ENCODE assay signal across 12 mouse cellular contexts in genomic region chr19:44008784-44009183, GRCm38 (mm10). TPM values are rescaled to one million over a fixed set of nuclear protein-coding genes. Genes with fewer than 3 reads are reported as not detected.
DNase-seq lines count a peak whose midpoint lies in the region; ATAC-seq lines count a peak whose summit lies in the region.
"Had no signal": no experiment of that assay in that cellular context is flagged by ENCODE, and none has a peak within 500 bp of the region (broad histone marks: within the 10 kb centered on the region; RNA-seq: fewer than 3 reads in every experiment).

No protein-coding gene starts in this region.

- no peaks in the 10 kb centered on the region for H3K36me3 ChIP-seq in stomach, embryonic 16.5 days (ENCODE audit: control insufficient read depth, insufficient read depth, low read length)
- H3K36me3 ChIP-seq: hindbrain, embryonic 15.5 days; neural tube, embryonic 12.5 days had no signal

- peak overlapping the region; percentile 24; the same call in 1 of the 2 replicates for H3K4me2 ChIP-seq in stomach, embryonic 16.5 days (ENCODE audit: low read depth, low read length)
- H3K4me2 ChIP-seq: heart, embryonic 11.5 days; hindbrain, embryonic 15.5 days; neural tube, embryonic 12.5 days had no signal

- peak; percentile 15 for DNase-seq in ovary, adult 18-20 months (ENCODE audit: low spot score)
- DNase-seq in ovary, postnatal 10 days (ENCODE audit: low spot score) = no peak
- DNase-seq in lung, postnatal 10 days = peak; percentile 86
- DNase-seq in cerebellum, postnatal 25 days = no peak
- DNase-seq in retina, postnatal 1 day = no peak
- DNase-seq: cerebellum, postnatal 14 days had no signal

- 0 out of 2 replicates have a peak, but pooled peaks have one; percentile 54 for ATAC-seq in common myeloid progenitor, adult 5-6 weeks (replicated peaks; ENCODE audit: low read depth, poor library complexity, severe bottlenecking)
- ATAC-seq in stomach, embryonic 16.5 days (ENCODE audit: insufficient read depth, low FRiP score) = peak; percentile 57

- no peaks in the 10 kb centered on the region for H3K27me3 ChIP-seq in stomach, embryonic 16.5 days (ENCODE audit: control insufficient read depth, insufficient read depth, low read length)
- H3K27me3 ChIP-seq: hindbrain, embryonic 15.5 days; neural tube, embryonic 12.5 days had no signal

- 37% methylated on average over 15 of the region's 15 CpGs for WGBS in stomach, embryonic 16.5 days

- no peak overlapping the region for H3K27ac ChIP-seq in stomach, embryonic 16.5 days (ENCODE audit: low read length)
- H3K27ac ChIP-seq: hindbrain, embryonic 15.5 days; neural tube, embryonic 12.5 days had no signal

- H3K4me1 ChIP-seq in stomach, embryonic 16.5 days (ENCODE audit: control insufficient read depth, insufficient read depth, low read length) = no peaks in the 10 kb centered on the region
- H3K4me1 ChIP-seq: hindbrain, embryonic 15.5 days; neural tube, embryonic 12.5 days had no signal

- H3K9ac ChIP-seq in stomach, embryonic 16.5 days (ENCODE audit: low read length) = no peak overlapping the region
- H3K9ac ChIP-seq: hindbrain, embryonic 15.5 days; neural tube, embryonic 12.5 days had no signal

- no peak overlapping the region for H3K4me3 ChIP-seq in stomach, embryonic 16.5 days (replicated peaks; ENCODE audit: low read length)
- H3K4me3 ChIP-seq: hindbrain, embryonic 15.5 days; neural tube, embryonic 12.5 days had no signal

- H3K9me3 ChIP-seq in stomach, embryonic 16.5 days (replicated peaks; ENCODE audit: control insufficient read depth, low read length) = no peaks in the 10 kb centered on the region
- H3K9me3 ChIP-seq: hindbrain, embryonic 15.5 days; neural tube, embryonic 12.5 days had no signal

RNA-seq across cellular contexts. Expression of gene Cyp2c23, which starts 20.2 kb away (rescaled TPM):
- not detected in 2 replicates for total RNA-seq in common myeloid progenitor, adult 5-6 weeks (2017)
- 4.0 and 4.1 TPM in 2 replicates for polyA plus RNA-seq in stomach, embryonic 16.5 days (2015; fragmentation: Nextera tagmentation; extraction: Ambion mirVana)
- total RNA-seq: megakaryocyte-erythroid progenitor cell, adult 5-6 weeks had no signal
- polyA plus RNA-seq: hindbrain, embryonic 15.5 days; neural tube, embryonic 12.5 days had no signal

RNA-seq across cellular contexts. Expression of gene Cpn1, which starts 22.4 kb away (rescaled TPM):
- 0.19 TPM in 1 of 2 replicates, not detected in the other for total RNA-seq in common myeloid progenitor, adult 5-6 weeks (2017)
- polyA plus RNA-seq in stomach, embryonic 16.5 days (2015; fragmentation: Nextera tagmentation; extraction: Ambion mirVana) = 56.6 and 69.2 TPM in 2 replicates
- total RNA-seq: megakaryocyte-erythroid progenitor cell, adult 5-6 weeks had no signal

Comparison
In these comparisons a context has a peak if more than half of its experiments do, and no peak if none do; other contexts are left out.
1. DNase-seq: peak in ovary, adult 18-20 months (single experiment) and lung, postnatal 10 days (single experiment); none in ovary, postnatal 10 days (single experiment), cerebellum, postnatal 25 days (0 of 2) and retina, postnatal 1 day (single experiment).